Mouse (Mus musculus): ENCODE results near the gene Dnajc14. TPM values are rescaled to one million over a fixed set of nuclear protein-coding genes. Genes with fewer than 3 reads are reported as not detected.
"Not testable (repeated sequence)": the region's sequence is repeated elsewhere in the genome, so short reads cannot be mapped to it uniquely, and the experiment has no call there.

Gene Dnajc14
- polyA plus RNA-seq, 1 experiment from 2014 or later = 42.7 TPM

GRCm38 (mm10) chr10:128805092-128806000, 1.5 kb downstream of the Dnajc14 start:
- H3K36me3 ChIP-seq (ENCODE audit: control insufficient read depth, insufficient read depth, low read length) = peaks cover 35% of the 10 kb centered on the region
- peak overlapping the region; percentile 77 for H3K9ac ChIP-seq (replicated peaks; ENCODE audit: low read length)
- peak overlapping the region; percentile 62 for H3K4me2 ChIP-seq (ENCODE audit: low read length)
- DNase-seq (peak; percentile 99), ATAC-seq (ENCODE audit: low FRiP score, low TSS enrichment) (peak; percentile 94)
- H3K27ac ChIP-seq (replicated peaks; ENCODE audit: low read depth, low read length) = peak overlapping the region; percentile 92
- peaks cover 45% of the 10 kb centered on the region for H3K4me1 ChIP-seq (ENCODE audit: control insufficient read depth, insufficient read depth, low read length)
- no peaks in the 10 kb centered on the region for H3K9me3 ChIP-seq (ENCODE audit: control insufficient read depth, low read length)
- WGBS = under 1% methylated on average over 70 of the region's 70 CpGs
- no peaks in the 10 kb centered on the region for H3K27me3 ChIP-seq (ENCODE audit: control insufficient read depth, insufficient read depth, low read length)
- H3K4me3 ChIP-seq (replicated peaks; ENCODE audit: low read depth, low read length) = peak overlapping the region; percentile 76

DNA sequence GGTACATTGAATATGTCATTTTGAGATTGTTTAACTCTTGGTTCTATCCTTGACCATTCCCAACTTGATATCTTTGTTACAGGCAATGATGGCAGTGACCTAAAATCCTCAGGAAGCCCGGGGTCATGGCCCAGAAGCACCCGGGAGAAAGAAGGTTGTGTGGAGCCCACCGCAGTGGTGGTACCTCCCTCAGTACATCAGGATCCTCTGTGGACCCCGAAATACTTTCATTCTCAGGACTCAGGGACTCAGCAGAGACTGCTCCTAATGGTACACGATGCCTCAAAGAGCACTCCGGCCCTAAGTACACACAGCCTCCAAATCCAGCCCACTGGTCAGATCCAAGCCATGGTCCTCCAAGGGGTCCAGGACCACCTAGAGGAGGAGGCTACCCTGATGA, 2.2 kb downstream of the Dnajc14 start:
- Histone ChIP-seq H3K36me3 (ENCODE audit: control insufficient read depth, insufficient read depth, low read length) (peaks cover 30% of the 10 kb centered on the region), H3K27me3 (ENCODE audit: control insufficient read depth, insufficient read depth, low read length) (no peaks in the 10 kb centered on the region), H3K9me3 (ENCODE audit: control insufficient read depth, low read length) (no peaks in the 10 kb centered on the region), H3K4me1 (ENCODE audit: control insufficient read depth, insufficient read depth, low read length) (peaks cover 45% of the 10 kb centered on the region), H3K4me2 (ENCODE audit: low read length) (peak overlapping the region; percentile 62), H3K27ac (replicated peaks; ENCODE audit: low read depth, low read length) (peak overlapping the region; percentile 92; the same call in 1 of the 2 replicates), H3K9ac (replicated peaks; ENCODE audit: low read length) (peak overlapping the region; percentile 77), H3K4me3 (replicated peaks; ENCODE audit: low read depth, low read length) (peak overlapping the region; percentile 76)
- WGBS = 67% methylated on average over 6 of the region's 6 CpGs
- DNase-seq = no peak
- ATAC-seq (ENCODE audit: low FRiP score, low TSS enrichment) = no peak

GRCm38 (mm10) chr10:128807018-128807417, 3.2 kb downstream of the Dnajc14 start:
- no peak for ATAC-seq (ENCODE audit: low FRiP score, low TSS enrichment)
- Histone ChIP-seq H3K9me3 (ENCODE audit: control insufficient read depth, low read length) (no peaks in the 10 kb centered on the region), H3K27ac (replicated peaks; ENCODE audit: low read depth, low read length) (no peak overlapping the region), H3K36me3 (ENCODE audit: control insufficient read depth, insufficient read depth, low read length) (peaks cover 27% of the 10 kb centered on the region), H3K9ac (replicated peaks; ENCODE audit: low read length) (peak overlapping the region; percentile 6; the same call in 1 of the 2 replicates), H3K4me1 (ENCODE audit: control insufficient read depth, insufficient read depth, low read length) (peaks cover 45% of the 10 kb centered on the region), H3K27me3 (ENCODE audit: control insufficient read depth, insufficient read depth, low read length) (no peaks in the 10 kb centered on the region), H3K4me2 (ENCODE audit: low read length) (peak overlapping the region; percentile 62), H3K4me3 (replicated peaks; ENCODE audit: low read depth, low read length) (peak overlapping the region; percentile 76)
- 93% methylated on average over 8 of the region's 8 CpGs for WGBS
- DNase-seq = no peak

DNA sequence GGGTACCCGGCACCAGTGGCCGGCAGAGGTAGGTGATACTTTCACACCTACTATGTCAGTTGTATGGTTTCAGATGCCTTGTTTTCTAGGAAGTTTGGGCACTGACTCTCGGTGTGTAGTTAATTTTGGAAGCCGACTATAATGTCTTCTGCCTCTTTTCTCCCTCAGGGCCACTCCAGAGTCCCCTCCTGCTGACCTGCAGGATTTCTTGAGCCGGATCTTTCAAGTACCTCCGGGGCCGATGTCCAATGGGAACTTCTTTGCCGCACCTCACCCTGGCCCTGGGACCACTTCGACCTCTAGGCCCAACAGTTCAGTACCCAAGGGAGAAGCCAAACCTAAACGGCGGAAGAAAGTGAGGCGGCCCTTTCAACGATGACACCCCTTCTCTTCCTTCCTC, 13.2 kb downstream of the Dnajc14 start, which contains the start of gene Sarnp:
TSS of gene Sarnp (plus strand) at position 301 of the 400 bp plus-strand sequence.
- H3K4me1 ChIP-seq (ENCODE audit: control insufficient read depth, insufficient read depth, low read length) = no peaks in the 10 kb centered on the region
- H3K36me3 ChIP-seq (ENCODE audit: control insufficient read depth, insufficient read depth, low read length) = peaks cover 68% of the 10 kb centered on the region
- H3K27me3 ChIP-seq (ENCODE audit: control insufficient read depth, insufficient read depth, low read length) = no peaks in the 10 kb centered on the region
- no peak within 1 kb of the TSS for H3K9ac ChIP-seq (replicated peaks; ENCODE audit: low read length)
- ATAC-seq (ENCODE audit: low FRiP score, low TSS enrichment) = no peak
- 91% methylated on average over 13 of the region's 13 CpGs for WGBS
- no peak for DNase-seq
- H3K27ac ChIP-seq (replicated peaks; ENCODE audit: low read depth, low read length) = no peak within 1 kb of the TSS
- H3K4me3 ChIP-seq (replicated peaks; ENCODE audit: low read depth, low read length) = no peak within 1 kb of the TSS
- H3K9me3 ChIP-seq (ENCODE audit: control insufficient read depth, low read length) = no peaks in the 10 kb centered on the region
- H3K4me2 ChIP-seq (ENCODE audit: low read length) = no peak within 1 kb of the TSS

- Histone ChIP-seq H3K4me2 (ENCODE audit: low read length) (no peak overlapping the region), H3K9me3 (ENCODE audit: control insufficient read depth, low read length) (no peaks in the 10 kb centered on the region), H3K4me1 (ENCODE audit: control insufficient read depth, insufficient read depth, low read length) (peaks cover 7% of the 10 kb centered on the region), H3K9ac (replicated peaks; ENCODE audit: low read length) (no peak overlapping the region), H3K36me3 (ENCODE audit: control insufficient read depth, insufficient read depth, low read length) (peaks cover 52% of the 10 kb centered on the region), H3K27me3 (ENCODE audit: control insufficient read depth, insufficient read depth, low read length) (no peaks in the 10 kb centered on the region), H3K4me3 (replicated peaks; ENCODE audit: low read depth, low read length) (no peak overlapping the region), H3K27ac (replicated peaks; ENCODE audit: low read depth, low read length) (no peak overlapping the region)
- ATAC-seq (ENCODE audit: low FRiP score, low TSS enrichment) (no peak), DNase-seq (no peak)
- 96% methylated on average over 4 of the region's 4 CpGs for WGBS
Measured at GRCm38 (mm10) chr10:128820217-128820616, 16.4 kb downstream of the Dnajc14 start.

DNA sequence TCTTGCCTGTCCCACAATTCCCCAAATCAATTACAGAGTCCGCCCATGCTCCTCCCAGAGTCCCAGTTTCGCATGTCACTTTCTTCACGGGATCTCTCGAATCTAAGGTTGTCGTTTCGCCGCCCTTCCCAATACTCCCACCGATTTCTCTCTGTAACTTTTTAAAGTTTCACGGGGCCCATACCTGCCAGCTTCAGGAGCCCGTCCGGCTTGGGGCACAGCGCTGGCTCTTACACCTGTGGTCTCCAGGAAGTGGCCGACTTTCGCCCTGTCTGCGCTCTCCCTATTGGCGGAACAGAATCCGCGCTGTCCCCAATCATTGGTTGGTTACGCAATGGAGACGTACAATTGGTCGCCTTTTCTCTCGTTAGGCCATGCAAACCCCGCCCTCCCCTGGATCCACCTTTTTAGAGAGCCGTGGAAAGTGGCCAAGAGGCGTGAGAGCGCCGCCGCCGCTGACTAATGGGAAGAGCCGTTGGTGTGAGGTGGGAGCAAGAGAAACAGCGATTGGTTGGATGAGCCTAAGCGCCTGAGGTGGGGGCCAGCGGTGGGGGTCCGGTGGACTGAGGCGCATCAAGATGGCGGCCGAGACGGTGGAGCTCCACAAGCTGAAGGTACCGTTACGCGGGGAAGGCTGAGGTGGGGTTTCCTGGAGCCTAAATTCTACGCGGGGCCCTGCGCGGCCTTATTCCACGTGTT, 17.6 kb downstream of the Dnajc14 start, which contains the start of gene Ormdl2:
TSS of gene Ormdl2 (minus strand) at position 288 of the 699 bp plus-strand sequence.
- Histone ChIP-seq H3K27me3 (ENCODE audit: control insufficient read depth, insufficient read depth, low read length) (no peaks in the 10 kb centered on the region), H3K4me1 (ENCODE audit: control insufficient read depth, insufficient read depth, low read length) (peaks cover 7% of the 10 kb centered on the region), H3K9ac (replicated peaks; ENCODE audit: low read length) (peak within 1 kb of the TSS; percentile 62), H3K27ac (replicated peaks; ENCODE audit: low read depth, low read length) (no peak within 1 kb of the TSS), H3K4me2 (ENCODE audit: low read length) (peak within 1 kb of the TSS; percentile 69), H3K36me3 (ENCODE audit: control insufficient read depth, insufficient read depth, low read length) (peaks cover 44% of the 10 kb centered on the region), H3K9me3 (ENCODE audit: control insufficient read depth, low read length) (no peaks in the 10 kb centered on the region), H3K4me3 (replicated peaks; ENCODE audit: low read depth, low read length) (peak within 1 kb of the TSS; percentile 67)
- peak; percentile 100 for DNase-seq
- WGBS = under 1% methylated on average over 46 of the region's 46 CpGs
- peak; percentile 100 for ATAC-seq (ENCODE audit: low FRiP score, low TSS enrichment)

DNA sequence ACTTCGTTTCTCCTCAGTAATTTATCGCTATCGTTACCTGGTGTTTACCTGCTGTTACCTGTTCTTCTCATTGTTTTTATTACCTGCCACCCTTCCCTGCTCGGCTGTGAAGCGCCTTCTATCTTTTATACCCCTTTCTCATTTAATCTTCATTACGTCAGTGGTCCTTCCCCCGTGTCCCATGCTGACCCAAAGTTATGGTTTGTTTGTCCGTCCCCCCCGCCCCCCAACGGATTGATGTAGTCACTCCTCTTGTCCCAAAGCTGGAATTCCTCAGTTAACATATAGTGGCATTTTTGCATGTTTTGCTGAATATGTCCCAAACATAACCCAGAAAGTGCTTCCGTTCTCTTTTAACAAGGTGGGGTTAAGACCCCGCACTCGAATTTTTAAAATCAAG, 18.3 kb downstream of the Dnajc14 start:
- ATAC-seq (ENCODE audit: low FRiP score, low TSS enrichment) = no peak
- 5% methylated on average over 13 of the region's 13 CpGs for WGBS

DNA sequence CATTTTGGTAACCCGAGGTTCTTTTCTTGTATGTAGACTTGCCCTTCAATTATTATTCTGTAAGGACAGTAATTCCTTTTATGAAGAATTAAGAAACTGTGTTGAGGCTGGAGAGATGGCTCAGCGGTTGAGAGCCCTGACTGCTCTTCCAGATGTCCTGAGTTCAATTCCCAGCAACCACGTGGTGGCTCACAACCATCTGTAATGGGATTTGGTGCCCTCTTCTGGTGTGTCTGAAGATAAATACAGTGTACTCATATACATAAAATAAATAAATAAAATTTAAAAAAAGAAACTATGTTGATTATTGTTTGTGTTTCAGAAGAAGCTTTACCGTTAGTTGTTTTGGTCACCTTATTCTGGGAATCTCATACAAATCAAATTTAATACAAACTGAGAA, 19.2 kb downstream of the Dnajc14 start:
- ATAC-seq (ENCODE audit: low FRiP score, low TSS enrichment); H3K27me3 ChIP-seq (ENCODE audit: control insufficient read depth, insufficient read depth, low read length); H3K9me3 ChIP-seq (ENCODE audit: control insufficient read depth, low read length); H3K27ac ChIP-seq (replicated peaks; ENCODE audit: low read depth, low read length); H3K4me1 ChIP-seq (ENCODE audit: control insufficient read depth, insufficient read depth, low read length); H3K9ac ChIP-seq (replicated peaks; ENCODE audit: low read length); DNase-seq: not testable (repeated sequence)
- Histone ChIP-seq H3K4me3 (replicated peaks; ENCODE audit: low read depth, low read length) (peak overlapping the region; percentile 67; the same call in 1 of the 2 replicates), H3K4me2 (ENCODE audit: low read length) (peak overlapping the region; percentile 69), H3K36me3 (ENCODE audit: control insufficient read depth, insufficient read depth, low read length) (peaks cover 31% of the 10 kb centered on the region)
- WGBS = 83% methylated on average over 4 of the region's 4 CpGs

More for the DNA sequence above, 18.3 kb downstream of the Dnajc14 start:
- Histone ChIP-seq H3K4me3 (replicated peaks; ENCODE audit: low read depth, low read length) (peak overlapping the region; percentile 67), H3K4me1 (ENCODE audit: control insufficient read depth, insufficient read depth, low read length) (peaks cover 7% of the 10 kb centered on the region), H3K27ac (replicated peaks; ENCODE audit: low read depth, low read length) (no peak overlapping the region), H3K27me3 (ENCODE audit: control insufficient read depth, insufficient read depth, low read length) (no peaks in the 10 kb centered on the region), H3K9ac (replicated peaks; ENCODE audit: low read length) (peak overlapping the region; percentile 62), H3K4me2 (ENCODE audit: low read length) (peak overlapping the region; percentile 69), H3K9me3 (ENCODE audit: control insufficient read depth, low read length) (no peaks in the 10 kb centered on the region), H3K36me3 (ENCODE audit: control insufficient read depth, insufficient read depth, low read length) (peaks cover 41% of the 10 kb centered on the region)
- DNase-seq = no peak
